Mouse (Mus musculus) megakaryocyte-erythroid progenitor cell, adult 5 weeks (primary cell): ENCODE measurements around the gene Gm17175. TPM values are rescaled to one million over a fixed set of nuclear protein-coding genes. Genes with fewer than 3 reads are reported as not detected.

Experiments
- polyA plus RNA-seq: library from polyadenylated mRNA; stranded (reverse); fragments of >175 nt; gene quantifications from 2 replicates; pipeline ENCODE4 v1.2.3, GENCODE M21; 2012

Gm17175 gene
- not detected in 2 replicates for polyA plus RNA-seq

DNA sequence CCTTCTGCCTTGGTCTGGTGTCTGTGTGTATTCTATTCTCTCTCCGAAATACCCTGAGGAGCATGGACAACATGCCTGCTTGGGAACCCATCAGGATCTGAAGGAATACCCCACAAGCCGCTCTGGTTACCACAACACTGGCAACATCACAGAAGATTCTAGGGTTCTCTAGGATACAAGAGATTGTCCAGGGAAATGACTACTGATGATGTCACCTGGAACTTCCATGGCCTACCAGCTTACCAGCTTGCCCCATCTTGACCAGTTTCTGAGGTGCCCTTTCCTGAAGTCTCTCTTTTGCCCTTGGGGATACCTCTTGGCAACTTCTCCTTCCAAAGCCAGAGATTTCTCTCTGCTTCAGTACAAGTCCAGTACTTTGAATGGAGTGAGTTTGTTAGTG lies at the start of gene Gm17175:
Gene Gm17175 (minus strand): TSS at position 101 of the 400 bp plus-strand sequence.

DNA sequence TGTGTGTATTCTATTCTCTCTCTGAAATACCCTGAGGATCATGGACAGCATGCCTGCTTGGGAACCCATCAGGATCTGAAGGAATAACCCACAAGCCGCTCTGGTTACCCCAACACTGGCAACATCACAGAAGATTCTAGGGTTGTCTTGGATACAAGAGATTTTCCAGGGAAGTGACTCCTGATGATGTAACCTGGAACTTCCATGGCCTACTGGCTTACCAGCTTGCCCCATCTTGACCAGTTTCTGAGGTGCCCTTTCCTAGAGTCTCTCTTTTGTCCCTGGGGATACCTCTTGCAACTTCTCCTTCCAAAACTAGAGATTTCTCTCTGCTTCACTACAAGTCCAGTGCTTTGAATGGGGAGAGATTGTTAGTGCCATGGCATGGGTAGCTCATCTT lies 37.3 kb upstream of the Gm17175 start, which contains the start of gene Gm17078:
Gene Gm17078 (minus strand): TSS at position 101 of the 400 bp plus-strand sequence.

DNA sequence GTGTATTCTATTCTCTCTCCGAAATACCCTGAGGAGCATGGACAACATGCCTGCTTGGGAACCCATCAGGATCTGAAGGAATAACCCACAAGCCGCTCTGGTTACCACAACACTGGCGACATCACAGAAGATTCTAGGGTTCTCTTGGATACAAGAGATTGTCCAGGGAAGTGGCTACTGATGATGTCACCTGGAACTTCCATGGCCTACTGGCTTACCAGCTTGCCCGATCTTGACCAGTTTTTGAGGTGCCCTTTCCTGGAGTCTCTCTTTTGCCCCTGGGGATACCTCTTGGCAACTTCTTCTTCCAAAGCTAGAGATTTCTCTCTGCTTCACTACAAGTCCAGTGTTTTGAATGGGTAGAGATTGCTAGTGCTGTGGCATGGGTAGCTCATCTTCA lies 18.2 kb upstream of the Gm17175 start, which contains the start of gene Gm17174:
Gene Gm17174 (minus strand): TSS at position 101 of the 400 bp plus-strand sequence.

DNA sequence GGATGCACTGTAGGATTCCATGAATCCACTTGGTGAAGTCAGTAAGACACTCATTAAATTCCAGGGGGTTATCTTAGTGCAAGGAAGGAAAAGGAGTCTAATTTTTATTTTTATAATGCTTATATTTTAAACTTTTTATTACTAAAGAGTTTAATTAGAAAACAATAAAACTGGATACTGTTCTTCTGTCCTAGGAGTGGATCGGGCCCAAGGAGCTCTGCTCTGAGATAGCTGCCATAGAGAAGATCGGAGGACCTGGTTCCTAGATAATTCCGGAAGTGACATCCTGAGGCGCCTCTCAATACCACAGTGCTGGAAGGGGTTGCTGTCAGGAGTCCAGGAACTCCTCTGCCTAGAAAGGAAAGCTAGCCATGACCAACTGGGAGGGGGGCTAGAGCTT lies 21.4 kb downstream of the Gm17175 start, which contains the start of gene Gm5622:
Gene Gm5622 (plus strand): TSS at position 301 of the 400 bp plus-strand sequence.

Other genes with a start within 250 kb of the Gm17175 start
- gene Gm7247, start 212.3 kb downstream of the Gm17175 start, polyA plus RNA-seq = not detected in 2 replicates
- gene Vmn2r88, start 163.2 kb downstream of the Gm17175 start, polyA plus RNA-seq = not detected in 2 replicates
- not detected in 2 replicates for gene Vmn2r89, start 122.2 kb downstream of the Gm17175 start, polyA plus RNA-seq
- not detected in 2 replicates for gene Gm5622, start 21.3 kb downstream of the Gm17175 start, polyA plus RNA-seq
- not detected in 2 replicates for gene Gm17174, start 18.1 kb upstream of the Gm17175 start, polyA plus RNA-seq
- not detected in 2 replicates for gene Gm17078, start 37.2 kb upstream of the Gm17175 start, polyA plus RNA-seq
- not detected in 2 replicates for gene Gm4181, start 61.6 kb upstream of the Gm17175 start, polyA plus RNA-seq
- gene Gm17079, start 121.4 kb upstream of the Gm17175 start, polyA plus RNA-seq = not detected in 2 replicates
- gene Gm5800, start 143.1 kb upstream of the Gm17175 start, polyA plus RNA-seq = not detected in 2 replicates
- not detected in 2 replicates for gene Ang4, start 199.5 kb upstream of the Gm17175 start, polyA plus RNA-seq
- not detected in 2 replicates for gene AY358078, start 226.0 kb upstream of the Gm17175 start, polyA plus RNA-seq